Mouse (Mus musculus) spleen, postnatal 14 days (tissue): ENCODE measurements at regions not wholly inside any gene's neighbourhood (a gene's known extent, or its start where the extent isn't known, plus 50 kb on each side); places are given as distances from the start of the nearest gene placed in this dataset.

Experiments used
- DNase-seq, 2 experiments: peaks; one replicate each; pipeline ENCODE4 v3.0.0; 2021 to 2022; ENCODE audit warnings: low spot score in 2 of 2

DNA sequence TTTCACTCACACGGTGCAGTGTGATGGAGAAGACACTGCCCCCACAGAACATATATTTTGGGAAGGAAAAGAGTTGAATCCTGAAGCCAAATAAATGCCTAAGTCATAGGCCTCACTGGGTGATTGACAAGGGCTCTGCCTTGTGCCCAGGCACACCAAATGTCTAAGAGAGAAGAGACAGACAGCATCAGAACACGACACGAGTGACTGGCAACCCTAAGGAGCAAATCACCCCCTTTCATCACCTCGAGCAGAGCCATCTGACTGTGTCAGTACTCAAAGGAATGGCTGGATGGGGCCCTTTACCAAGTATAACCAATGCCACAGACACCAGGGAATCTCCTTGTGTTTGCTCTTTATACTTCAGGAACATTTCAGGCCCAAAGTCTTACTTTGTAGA lies 815.6 kb downstream of the Car8 start:
- DNase-seq, result no peak

DNA sequence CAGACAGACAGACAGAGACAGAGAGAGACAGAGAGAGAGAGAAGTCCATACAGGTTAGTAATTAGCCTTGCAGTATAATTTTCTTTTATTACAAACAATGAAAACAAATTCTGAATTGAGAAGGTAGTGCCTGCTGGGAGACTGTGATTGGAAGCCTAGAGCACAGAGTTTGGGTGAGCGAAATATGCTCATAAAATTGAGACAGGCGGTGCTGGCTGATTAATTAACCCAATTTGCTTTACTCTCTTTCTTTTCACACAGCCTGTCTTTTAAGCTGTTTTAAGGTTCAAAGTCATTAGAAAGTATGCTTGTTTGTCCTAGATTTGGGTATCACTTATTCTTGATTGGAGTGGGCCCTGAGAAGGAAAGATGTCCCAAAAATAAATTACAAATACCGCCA lies 816.1 kb downstream of the Car8 start:
- DNase-seq, result no peak

DNA sequence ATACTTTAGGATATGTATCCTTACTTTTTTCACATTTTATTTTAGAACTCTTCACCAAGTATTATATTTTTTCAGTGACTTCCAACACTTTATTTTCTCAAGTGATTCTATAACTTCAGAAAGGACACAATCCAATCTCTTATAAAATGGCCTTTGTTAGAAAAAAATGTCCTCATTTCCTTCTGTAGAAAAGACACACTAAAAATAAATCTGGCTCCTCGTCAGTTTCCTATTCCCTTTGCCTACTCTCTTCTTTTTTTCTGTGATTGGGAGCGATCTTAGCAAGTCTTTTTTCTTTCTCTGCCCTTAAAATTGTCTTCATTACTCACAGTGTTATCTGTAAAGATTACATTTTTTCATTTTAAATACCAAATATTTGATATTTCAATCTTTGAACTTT lies 824.5 kb downstream of the Car8 start:
- DNase-seq, result no peak

DNA sequence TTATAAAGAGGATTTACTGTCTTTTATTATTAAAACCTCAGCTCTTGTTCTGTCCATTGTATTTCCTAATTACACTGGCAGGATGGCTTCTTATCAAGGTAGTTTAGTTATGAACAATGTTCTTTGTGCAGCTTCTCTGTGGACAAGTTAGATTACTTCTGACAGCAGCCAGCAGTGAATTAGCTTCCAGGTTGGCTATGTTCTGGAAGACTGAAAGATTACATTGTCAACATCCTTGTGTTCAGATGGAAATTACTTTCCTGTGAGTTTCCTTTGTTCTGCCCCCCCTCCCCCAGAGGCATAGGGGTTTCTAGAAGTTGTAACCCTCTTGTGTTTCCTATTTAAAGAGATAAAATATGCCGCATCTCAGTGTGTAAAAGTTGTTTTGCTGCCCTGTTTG lies 846.1 kb downstream of the Car8 start:
- no peak for DNase-seq

DNA sequence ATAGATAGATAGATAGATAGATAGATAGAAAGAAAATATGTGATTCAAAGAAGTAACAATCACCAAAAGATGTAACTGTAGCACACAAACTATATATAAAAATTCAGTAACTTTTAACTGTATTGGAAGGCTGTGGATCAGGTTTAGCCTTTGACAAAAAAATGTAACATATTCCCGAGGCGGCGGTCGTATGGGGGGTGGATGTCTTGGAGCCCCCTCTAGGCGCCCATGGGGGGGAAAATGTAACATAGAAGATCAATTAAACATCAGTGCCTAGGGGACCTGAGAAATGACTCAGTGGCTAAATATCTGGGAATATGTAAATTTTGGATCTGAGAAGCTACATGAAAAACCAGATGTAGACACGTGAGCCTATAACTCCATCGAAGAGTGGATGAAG lies 847.2 kb downstream of the Car8 start:
- no peak for DNase-seq

DNA sequence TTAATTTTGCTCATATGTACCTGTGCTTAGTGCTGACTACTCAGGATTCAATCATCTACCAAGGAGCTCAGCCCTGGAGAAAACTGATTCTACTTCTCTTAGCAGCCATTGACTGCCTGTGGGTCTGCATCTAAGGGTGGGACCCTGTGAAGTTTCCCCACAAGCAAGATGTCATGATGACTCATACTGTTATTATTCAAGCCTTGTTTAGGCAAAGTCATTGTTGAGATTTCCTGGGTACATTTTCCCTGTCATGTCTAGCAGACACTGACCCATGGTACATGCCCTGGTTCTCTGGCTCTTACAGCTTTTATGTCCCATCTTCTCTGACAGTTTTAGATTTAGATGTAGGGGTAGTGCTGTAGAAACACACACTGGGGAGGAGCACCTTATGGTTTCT lies 853.8 kb downstream of the Car8 start:
- DNase-seq, result no peak

DNA sequence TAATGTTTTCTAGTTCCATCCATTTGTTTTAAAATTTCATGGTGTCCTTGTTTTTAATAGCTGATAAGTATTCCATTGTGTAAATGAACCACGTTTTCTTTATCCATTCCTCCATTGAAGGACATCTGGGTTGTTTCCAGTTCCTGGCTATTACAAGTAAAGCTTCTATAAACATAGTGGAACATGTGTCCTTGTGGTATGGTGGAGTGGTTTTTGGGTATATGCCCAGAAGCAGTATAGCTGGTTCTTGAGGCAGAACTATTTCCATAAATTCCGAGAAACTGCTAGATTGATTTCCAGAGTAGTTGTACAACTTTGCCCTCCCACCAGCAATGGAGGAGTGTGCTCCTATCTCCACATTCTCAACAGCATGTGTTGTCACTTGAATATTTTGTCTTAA lies 858.8 kb downstream of the Car8 start:
- no peak for DNase-seq

DNA sequence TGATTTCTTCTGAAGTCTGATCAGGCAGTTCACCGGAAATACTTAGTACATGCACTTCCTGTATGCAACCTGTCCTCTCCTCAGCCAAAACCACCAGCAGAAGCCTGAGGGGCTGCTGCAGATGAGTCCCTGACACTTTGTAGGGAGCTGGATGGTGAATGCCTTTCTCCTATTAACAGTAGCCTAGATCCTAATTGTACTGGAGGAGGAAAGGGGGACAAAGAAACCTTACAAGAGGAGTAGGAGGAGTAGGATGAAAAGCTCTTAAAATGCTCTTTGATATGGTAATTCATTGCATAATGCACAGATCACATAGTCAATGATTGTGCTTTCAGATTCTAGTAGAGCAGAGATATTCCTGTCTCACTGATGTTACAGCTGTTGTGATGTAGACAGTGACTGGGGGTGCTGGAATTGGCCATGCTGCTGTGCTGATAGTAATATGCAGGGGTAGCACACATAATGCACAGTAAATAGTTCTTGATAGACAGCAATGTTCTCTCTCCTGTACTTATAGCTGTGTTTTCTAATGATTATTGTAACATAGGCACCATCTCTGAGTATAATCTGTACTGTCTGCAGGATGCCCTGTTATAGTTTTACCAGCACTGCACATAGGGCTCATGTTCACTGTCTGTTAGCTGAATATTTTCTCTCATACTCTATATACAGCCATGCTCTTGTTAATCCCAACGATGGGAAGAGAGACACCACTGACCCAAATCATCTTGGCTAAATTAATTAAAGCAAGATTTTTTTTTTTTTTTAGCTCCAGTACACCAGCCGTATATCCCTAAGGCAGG lies 874.4 kb downstream of the Car8 start:
- DNase-seq, result no peak

DNA sequence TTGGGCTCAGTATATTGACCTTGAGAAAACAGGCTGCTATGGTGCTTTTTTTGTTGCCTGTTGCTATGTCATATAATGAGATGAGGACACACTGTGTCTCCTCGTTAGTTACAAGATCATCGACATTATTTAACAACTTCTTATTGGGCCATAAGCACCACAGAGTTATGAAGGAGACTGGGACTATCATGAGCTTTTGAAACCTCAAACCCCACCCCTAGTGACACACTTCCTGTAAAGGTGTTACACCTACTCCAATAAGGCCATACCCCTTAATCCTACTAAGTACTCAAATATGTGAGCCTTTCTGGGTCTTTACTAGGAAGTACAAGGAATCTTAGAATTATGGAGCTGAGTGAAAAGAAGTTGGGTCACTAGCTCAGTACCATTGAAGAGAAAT lies 875.3 kb downstream of the Car8 start:
- no peak for DNase-seq

DNA sequence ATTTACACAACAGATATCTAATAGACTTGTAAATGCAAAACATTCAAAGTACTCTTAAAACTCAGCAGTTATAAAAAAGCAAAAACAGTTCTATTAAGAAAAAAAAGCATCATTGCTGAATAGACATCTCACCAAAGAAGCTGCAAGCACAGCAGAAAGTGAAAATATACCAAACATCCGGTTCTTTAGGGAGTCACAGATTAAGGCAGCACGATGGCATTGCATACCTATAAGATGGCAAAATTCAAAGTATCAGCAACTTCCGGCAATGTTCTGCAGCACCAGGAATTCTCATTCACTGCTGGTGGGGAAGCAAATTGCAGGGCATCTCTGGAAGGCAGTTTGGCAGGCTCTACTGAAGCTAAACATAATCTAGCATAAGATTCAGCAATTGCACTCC lies 882.6 kb downstream of the Car8 start:
- DNase-seq, result no peak

DNA sequence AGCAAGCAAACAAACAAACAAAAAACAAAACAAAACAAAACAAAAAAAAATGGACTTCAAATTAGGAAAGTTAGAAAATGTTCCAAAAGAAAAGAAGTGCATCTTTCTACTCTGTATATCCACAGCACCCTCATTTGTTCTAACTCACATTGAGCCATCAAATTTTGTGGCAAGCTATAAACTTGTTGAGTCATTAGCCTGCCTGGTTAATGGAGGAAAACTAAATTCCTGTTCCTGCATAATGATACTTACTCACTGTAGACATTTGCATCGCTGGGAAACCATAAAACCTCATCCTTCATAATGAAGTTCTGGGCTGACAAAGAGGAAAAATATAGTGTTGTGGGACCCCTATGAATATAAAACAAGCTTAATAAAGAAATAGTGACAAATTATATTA lies 891.5 kb downstream of the Car8 start:
- DNase-seq, result no peak

DNA sequence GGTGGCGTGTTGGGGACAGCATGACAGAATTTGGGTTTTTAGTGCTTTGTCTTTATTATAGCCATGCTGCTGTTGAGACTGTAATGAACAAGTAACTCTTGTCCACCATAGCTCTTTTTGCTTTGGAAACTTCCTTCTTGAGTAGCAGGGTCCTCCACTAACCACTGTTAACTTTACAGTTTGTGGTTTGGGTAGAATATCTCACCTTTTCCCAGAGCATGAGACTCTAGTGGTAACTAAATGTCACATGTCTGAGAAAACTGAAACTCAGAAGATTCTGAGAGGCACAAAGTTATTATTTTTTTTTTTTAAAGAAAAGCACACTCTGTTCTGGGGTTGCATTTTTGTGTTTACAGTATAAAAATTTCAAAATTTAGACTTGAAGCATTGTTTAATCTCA lies 897.7 kb downstream of the Car8 start:
- DNase-seq, result no peak

DNA sequence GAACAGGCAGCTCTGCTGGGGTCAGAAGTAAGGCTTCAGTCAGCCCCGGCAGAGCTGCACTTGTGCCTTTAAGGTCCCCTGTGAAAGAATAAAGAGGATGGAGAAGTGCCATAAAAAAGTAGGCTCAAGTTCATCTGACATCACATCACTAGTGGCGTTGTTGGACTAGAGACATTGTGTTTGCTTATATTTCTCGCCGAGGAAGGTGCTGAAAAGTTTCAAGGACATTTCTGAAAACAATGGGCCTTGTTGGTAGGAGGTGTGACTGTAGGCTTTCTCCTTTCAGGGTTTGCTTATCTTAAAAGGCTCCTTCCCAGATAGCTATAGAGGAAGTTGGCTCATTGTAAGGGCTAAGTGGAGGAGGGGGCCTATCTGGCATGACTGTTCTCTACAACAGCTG lies 924.6 kb downstream of the Car8 start:
- DNase-seq, result no peak

DNA sequence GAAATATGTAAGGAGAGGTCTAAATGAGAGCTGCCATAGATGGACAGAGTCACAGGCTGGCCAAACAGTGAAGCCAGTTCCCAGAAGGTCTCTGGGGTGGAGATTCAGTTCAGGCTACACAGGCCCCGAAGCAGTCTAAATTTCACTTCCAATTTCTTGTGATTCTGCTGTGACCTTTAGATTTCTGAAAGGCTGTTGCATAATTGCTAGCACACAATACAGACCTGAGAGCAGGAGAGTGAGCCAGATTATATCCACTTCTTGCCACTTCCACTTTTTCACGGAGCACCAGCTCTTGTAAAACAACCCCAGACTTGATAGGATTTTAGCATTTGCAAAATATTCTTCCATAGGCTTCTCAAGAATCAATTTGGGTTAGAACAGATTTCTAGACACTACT lies 925.6 kb downstream of the Car8 start:
- DNase-seq, result no peak

DNA sequence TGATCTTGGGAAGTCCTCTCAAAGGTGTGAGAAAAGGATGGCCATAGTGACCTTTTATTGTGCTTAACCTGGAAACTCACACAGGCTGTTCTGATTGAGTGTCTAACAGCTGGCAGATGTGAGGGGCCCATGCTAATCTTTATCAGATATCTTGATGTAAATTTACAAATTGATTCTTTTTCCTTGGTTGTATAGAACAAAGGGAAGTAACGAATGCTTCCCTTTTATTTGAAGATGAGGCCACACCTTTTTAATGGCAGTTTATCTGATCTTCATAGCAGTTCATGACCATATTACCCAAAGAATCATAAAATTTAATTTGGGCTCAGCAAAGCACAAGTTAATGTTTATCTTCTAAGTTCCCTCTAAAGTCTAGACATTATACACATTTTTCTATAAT lies 926.7 kb downstream of the Car8 start:
- DNase-seq, result no peak

DNA sequence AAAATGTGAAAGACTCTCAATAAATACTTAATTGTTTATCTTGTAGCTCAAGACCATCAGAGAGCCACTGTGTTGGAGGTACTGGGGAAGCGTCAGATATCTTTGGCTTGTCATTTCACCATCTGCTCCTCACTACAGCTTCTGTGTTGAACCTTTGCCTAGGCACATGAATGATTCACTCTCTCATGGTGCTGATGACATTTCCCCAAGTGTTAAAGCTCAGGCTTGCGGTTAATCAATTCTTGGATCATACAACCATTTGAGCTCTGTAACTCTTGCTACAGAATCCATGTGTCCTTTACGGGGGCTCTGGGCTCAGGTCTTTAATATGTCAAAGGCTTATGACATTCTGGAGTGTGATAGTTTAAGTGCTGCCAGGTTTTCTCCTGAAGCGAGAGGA lies 969.8 kb downstream of the Car8 start:
- DNase-seq, result no peak

DNA sequence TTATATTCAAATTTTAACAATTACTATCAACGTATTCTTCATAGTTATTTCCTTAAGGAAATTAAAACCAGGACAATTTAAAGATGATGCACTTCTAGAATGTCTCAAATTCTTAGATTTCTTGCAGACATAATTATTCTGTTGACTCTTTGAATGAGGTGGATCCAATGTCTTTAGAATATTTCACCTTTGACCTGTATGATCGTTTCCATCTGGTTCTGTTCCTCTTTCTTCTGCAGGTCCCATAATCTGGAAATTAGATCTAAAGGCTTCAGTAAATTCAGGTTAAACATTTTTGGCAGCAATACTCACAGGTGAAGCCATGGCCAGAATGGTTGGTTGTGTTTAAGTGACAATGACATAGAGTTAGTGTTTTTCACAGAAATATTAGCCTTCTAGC lies 982.4 kb downstream of the Car8 start:
- DNase-seq, result no peak

DNA sequence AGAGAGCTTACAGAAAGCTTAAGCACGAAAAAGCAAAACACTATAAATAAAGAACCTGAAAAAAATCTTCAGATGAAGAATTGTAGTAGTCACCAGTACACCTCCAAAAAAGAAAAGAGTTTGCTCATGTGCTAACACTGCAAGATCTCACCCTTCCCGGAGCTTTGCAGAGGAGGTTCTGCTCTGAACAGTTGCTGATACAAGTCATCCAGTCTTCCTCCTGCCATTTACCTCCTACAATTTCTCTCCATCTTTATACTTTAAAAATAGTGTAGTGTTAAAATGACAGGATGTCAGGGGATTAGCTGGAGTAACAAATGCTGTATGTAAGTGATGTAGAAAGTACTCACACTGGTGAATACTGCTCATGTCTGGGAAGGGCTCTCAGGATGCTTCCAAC lies 985.2 kb downstream of the Car8 start:
- no peak for DNase-seq

DNA sequence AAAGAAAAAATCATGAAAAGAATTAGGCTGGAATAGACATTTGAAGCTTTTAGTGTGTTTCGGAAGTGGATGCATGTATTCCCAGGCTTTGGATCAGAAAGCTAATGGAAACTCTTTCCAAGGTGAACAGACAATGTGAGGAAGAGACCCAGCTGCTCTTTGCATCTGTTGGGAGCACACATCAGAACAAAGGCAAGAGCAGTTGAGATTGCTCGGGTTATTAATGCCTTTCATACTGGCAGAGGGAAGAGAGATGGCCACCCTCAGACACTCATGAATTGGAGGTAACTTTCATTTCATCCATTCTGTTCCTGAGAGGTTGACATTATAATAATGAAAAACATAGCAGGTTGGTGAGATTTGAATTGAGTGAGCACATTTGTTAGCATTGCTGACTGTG lies 987.2 kb downstream of the Car8 start:
- no peak for DNase-seq

DNA sequence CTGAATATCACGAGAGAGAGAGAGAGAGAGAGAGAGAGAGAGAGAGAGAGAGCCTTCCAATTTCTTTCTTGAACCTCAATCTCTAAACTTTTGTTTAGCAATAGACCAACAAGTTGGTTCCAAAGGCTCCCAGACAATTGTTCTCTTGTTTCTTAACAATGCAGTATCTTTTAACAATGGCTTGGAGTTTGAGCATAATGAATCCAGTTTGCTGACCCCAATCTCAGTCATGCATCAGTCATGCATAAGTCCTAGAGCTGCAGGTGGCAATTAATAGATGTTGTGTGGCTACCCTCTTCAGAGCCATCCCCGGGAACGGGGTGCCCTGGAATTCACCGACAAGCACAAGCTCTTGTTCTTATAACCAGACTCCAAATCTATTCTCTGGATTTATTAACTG lies 991.0 kb downstream of the Car8 start:
- no peak for DNase-seq

DNA sequence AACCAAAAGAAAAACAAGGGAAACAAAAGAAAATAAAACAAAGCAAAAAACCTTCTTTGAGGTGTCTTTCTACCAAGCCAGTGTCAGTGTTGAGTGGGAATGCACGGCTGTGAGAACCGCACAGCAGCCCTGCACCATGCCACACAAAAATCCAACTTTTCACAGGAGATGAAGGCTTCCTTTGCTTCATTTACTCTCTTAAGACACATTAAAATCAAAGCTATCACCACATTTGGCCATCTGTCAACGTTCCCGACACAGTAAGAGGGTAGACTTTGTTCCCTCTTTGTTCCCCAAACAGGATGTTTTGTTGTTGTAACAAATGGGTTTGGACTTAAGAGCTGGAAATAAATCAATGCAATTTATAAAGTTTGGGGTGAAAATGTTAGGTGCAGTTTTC lies 991.6 kb downstream of the Car8 start:
- no peak for DNase-seq

DNA sequence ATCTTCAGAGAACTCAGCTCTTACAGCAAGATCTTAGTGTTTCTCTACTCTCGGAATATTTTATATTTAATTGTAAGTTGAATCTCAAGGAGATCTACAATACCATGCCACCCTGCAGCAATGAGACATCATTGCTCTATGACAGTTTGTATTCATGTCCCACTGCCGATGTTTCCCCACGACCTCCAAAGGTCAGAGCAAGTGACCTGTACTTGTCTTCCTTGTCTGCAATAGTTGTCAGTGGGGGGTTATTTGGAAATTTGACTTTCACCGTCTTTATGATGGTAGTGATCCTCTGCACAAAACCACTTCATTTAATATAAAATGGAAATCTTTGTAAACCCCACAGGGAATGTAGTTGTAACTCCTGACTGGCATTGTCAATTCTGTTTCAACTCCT lies 992.0 kb downstream of the Car8 start:
- DNase-seq, result no peak

DNA sequence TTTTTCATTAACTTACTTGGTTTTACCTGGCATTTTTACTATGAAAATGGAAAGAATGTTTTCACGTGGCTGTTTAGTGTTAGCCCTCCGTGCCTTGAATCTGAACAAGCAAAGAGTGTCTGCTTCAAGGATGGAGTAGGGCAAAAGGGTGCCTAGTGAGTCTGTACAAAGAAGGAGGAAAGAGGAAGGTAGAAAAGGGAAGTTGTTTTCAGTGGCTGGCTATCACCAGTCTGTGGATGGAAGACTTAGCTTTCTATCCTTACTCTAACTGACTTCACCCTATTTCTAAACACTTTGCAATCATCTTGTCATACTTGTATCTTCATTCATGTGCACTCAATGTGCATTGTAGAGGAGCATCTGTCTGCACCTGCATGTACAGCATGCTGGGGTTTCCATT lies 993.2 kb downstream of the Car8 start:
- DNase-seq, result no peak

DNA sequence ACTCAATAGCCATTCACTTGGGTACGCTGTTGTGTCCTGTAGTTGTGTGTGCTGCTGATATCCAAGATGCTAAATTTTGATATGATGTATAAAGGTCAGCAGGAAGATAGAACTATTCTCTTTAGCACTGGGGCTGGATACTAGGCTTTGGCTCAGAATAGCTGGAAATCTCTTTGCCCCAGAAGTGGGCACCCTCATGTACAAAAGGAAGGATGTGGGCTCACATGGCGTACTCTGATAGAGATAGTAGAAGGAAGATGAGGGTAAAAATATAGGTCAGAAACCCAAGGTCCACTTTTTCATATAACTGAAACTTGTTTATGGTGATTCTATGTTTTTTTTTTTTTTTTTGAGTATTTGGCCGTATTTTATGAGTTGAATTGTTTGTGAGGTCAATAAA lies 1001.0 kb downstream of the Car8 start:
- DNase-seq, result no peak
